Mouse (Mus musculus) cerebellum, adult 9-11 months (tissue): ENCODE measurements at regions not wholly inside any gene's neighbourhood (a gene's known extent, or its start where the extent isn't known, plus 50 kb on each side); places are given as distances from the start of the nearest gene placed in this dataset.
A peak's percentile ranks its signal among the peaks of the same experiment; 100 is the strongest.

ENCODE experiments used
- DNase-seq: peaks from one replicate; pipeline ENCODE4 v3.0.0; 2022

DNA sequence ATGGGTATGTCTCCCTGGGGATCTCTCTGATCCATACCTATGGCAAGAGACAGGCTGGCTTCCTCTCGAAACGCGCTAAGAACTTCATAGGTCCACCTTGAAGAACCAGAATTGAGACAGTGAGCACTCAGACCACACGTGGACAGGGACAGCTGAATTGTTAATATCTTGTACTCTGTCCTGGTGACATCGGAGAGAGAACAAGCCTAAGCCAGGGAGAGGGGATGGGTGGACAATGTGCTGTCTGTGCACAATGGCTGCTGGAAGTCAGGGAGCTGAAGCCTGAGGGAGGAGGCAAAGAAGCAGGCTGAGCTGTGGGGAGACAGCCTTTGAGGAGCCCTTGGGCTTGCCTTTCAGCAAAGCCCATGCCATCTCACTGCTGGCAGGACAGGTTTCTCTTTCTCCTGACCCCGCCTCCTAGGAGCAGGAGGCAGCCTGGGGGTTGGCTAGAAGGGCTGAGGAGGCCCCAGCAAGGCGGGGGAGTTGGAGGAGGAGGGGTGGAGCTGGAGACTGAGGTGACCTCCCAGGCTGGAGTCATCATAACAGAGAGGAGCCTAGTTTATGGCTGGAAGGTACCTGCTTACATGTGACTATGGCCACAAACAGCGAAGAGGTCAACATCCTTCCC lies 238.6 kb upstream of the Stt3b start:
- DNase-seq, result no peak

- DNase-seq, result no peak
Observed at GRCm38 (mm10) chr9:115551080-115551479, 240.9 kb upstream of the Stt3b start.

GRCm38 (mm10) chr9:115551501-115551900 lies 241.3 kb upstream of the Stt3b start:
- DNase-seq, result no peak

- no peak for DNase-seq
Observed at GRCm38 (mm10) chr9:115558131-115558530, 247.9 kb upstream of the Stt3b start.

- DNase-seq, result no peak
Observed at GRCm38 (mm10) chr9:115559521-115559920, 249.3 kb upstream of the Stt3b start.

GRCm38 (mm10) chr9:115561207-115561606 lies 251.0 kb upstream of the Stt3b start:
- DNase-seq, result no peak

- DNase-seq, result no peak
Observed at GRCm38 (mm10) chr9:115562783-115563182, 252.6 kb upstream of the Stt3b start.

DNA sequence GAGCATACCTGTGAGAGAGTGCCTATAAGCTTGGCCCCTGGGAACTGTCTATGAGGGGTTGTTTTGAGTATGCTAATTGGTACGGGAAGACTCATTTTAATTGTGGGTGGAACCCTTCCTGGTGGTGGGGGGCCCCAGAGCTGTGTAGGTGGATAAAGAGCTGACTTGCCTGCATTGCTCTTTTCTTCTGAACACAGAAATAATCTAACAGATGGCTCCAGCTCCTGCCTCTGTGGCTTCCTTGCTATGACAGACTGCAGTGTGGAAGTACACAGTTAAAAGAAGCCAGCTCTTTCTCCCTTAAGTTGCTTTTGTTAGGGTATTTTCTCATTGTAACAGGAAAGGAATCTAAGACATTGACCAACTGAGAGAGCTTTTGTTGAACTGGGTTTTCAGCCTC lies 254.1 kb upstream of the Stt3b start:
- no peak for DNase-seq

DNA sequence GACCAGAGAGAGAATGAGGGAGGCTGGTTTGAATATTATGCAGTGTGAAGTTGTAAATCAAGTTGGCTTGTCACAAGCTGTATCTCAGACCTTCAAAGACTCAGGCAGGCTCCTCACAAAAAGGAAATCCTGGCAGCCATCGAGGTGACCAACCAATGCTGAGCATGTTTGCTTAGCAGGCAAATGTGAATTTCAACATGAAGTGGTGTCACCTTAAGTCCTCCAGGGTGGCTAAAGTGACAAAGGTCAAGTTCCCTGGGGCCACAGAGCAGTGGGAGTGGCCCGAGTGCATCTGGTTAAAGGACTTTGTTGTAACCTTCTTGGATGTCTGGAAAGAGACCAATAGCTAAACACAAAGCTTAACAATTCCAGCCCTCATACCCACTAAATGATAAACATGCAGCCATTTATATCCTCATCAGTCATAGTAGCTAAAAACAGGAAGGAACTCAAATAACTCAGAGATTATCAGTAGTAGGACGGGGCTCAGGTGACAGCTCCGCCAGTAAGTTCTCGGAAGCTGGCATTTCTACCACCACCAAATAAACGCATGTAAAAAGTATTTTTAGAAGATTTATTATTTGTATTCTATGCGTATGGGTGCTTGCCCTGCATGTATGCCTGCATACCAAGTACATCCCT lies 258.6 kb upstream of the Stt3b start:
- DNase-seq, result no peak

- DNase-seq, result no peak
Observed at GRCm38 (mm10) chr9:115570998-115571397, 260.8 kb upstream of the Stt3b start.

DNA sequence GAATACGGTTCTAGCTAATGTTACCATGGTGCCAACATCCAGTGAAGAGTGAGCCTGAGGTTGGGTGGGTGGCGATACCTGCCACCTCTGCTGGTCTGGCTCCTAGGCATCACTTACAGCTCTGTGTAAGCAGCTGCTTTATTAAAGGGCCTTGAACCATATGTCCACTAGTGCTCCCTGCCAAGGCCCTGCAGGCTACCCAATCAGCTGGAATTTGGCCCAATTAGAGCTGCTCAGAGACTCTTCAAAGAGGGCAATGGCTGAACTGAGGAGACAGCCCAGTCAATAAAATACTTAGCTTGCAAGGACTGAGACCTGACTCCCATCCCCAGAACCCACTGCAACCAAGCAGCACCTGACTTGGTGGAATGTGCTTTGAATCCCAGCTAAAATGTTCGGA lies 270.9 kb upstream of the Stt3b start:
- no peak for DNase-seq

GRCm38 (mm10) chr9:115583548-115583947 lies 273.3 kb upstream of the Stt3b start:
- no peak for DNase-seq

DNA sequence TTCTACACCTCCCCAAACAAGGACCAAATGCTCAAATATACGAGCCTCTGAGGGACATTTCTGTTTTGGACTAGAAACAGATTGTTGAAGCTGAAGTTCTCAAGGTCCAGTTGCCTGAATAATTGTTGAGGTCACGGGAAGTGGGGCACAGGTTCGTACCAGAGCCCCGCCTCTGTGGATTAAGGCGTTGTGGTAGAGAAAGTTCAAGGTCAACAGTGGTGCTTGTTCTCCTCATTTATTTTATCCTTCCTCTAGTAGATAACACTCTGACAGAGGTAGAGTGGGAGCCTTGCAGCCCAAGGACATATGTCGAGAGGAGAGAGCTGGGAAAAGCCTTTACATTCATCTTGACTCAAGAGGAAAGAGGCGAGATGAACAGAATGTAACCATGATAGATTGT lies 274.7 kb upstream of the Stt3b start:
- no peak for DNase-seq

GRCm38 (mm10) chr9:115592466-115592865 lies 282.2 kb upstream of the Stt3b start:
- DNase-seq, result no peak

DNA sequence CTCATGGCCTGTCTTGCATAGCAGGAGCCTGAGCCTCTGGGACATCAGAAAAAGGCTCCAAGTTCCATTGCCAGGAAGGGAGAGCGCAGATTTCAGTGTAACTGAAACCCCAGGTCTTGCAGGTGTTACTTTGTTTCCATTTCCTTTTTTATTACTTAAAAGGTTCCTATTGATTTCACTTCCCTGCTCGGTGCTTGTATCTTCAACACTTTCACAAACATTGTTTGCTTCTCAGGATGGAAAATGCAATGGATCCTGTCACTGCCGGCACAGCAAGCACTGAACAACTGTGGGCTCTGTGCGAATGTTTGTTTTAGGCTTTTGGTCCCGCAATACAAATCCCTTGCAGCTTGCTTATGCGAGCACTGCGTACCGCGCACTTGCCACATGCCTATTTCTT lies 290.0 kb upstream of the Stt3b start:
- DNase-seq, result no peak

GRCm38 (mm10) chr9:115600826-115601225 lies 290.6 kb upstream of the Stt3b start:
- DNase-seq, result no peak

GRCm38 (mm10) chr9:115602772-115603171 lies 292.6 kb upstream of the Stt3b start:
- DNase-seq, result no peak

GRCm38 (mm10) chr9:115604450-115604849 lies 294.2 kb upstream of the Stt3b start:
- peak; percentile 34 for DNase-seq

GRCm38 (mm10) chr9:115604968-115605682 lies 294.9 kb upstream of the Stt3b start:
- DNase-seq, result no peak

GRCm38 (mm10) chr9:115607961-115608360 lies 297.7 kb upstream of the Stt3b start:
- DNase-seq, result no peak

GRCm38 (mm10) chr9:115608377-115608776 lies 298.2 kb upstream of the Stt3b start:
- no peak for DNase-seq

- no peak for DNase-seq
Observed at GRCm38 (mm10) chr9:115609904-115610303, 299.4 kb upstream of the Gadl1 start.

GRCm38 (mm10) chr9:115611713-115612112 lies 297.5 kb upstream of the Gadl1 start:
- DNase-seq, result no peak

- DNase-seq, result no peak
Observed at GRCm38 (mm10) chr9:115612908-115613307, 296.3 kb upstream of the Gadl1 start.
